Mouse (Mus musculus) myocyte (in vitro differentiated cells): ENCODE measurements around the gene Syngr2.
"Not testable (repeated sequence)": the region's sequence is repeated elsewhere in the genome, so short reads cannot be mapped to it uniquely, and the experiment has no call there.

Source experiments
- CEBPB ChIP-seq: IDR thresholded peaks from 2 replicates; pipeline ENCODE4 v1.6.1; 2011; ENCODE audit warnings: mild to moderate bottlenecking, moderate library complexity; ENCODE audit not compliant: poor library complexity, insufficient read depth, severe bottlenecking
- E2F4 ChIP-seq: IDR thresholded peaks from one replicate; pipeline ENCODE4 v1.6.1; 2011; ENCODE audit warnings: mild to moderate bottlenecking, control low read depth, moderate library complexity; ENCODE audit not compliant: insufficient read depth
- MAX ChIP-seq: IDR thresholded peaks from one replicate; pipeline ENCODE4 v1.6.1; 2011; ENCODE audit warnings: low read depth, mild to moderate bottlenecking, control low read depth
- MYOD1 ChIP-seq, 3 experiments: IDR thresholded peaks; one replicate each; pipeline ENCODE4 v1.6.1; 2011; ENCODE audit warnings: control low read depth in 2 of 3, low read depth in 2 of 3, mild to moderate bottlenecking in 2 of 3, moderate library complexity in 1 of 3; ENCODE audit not compliant: insufficient read length in 2 of 3, control insufficient read depth in 1 of 3
- POLR2A ChIP-seq: IDR thresholded peaks from one replicate; pipeline ENCODE4 v1.6.1; 2011; ENCODE audit warnings: low read depth, mild to moderate bottlenecking, control low read depth, moderate library complexity; ENCODE audit not compliant: insufficient read length
- POLR2AphosphoS2 ChIP-seq: IDR thresholded peaks from one replicate; pipeline ENCODE4 v1.6.1; 2011; ENCODE audit warnings: low read depth, control low read depth; ENCODE audit not compliant: insufficient read length
- TCF12 ChIP-seq: IDR thresholded peaks from one replicate; pipeline ENCODE4 v1.6.1; 2011; ENCODE audit warnings: mild to moderate bottlenecking, control low read depth; ENCODE audit not compliant: poor library complexity, insufficient read depth, severe bottlenecking
- USF1 ChIP-seq: IDR thresholded peaks from one replicate; pipeline ENCODE4 v1.6.1; 2011; ENCODE audit warnings: low read depth, mild to moderate bottlenecking, control low read depth, moderate library complexity

DNA sequence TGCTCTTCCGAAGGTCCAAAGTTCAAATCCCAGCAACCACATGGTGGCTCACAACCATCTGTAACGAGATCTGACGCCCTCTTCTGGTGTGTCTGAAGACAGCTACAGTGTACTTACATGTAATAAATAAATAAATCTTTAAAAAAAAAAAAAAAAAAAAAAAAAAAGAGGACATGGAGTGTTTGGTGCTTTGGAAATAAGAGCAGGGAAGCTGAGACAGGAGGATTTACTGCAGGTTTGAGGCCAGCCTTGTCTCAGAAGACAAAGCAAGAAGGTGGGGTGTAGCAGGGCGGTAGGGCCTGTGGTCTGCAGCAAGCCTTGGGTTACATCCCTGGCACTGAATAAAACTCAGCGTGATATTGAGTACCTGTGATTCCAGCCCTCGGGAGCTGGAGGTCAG is 24.0 kb downstream of the Syngr2 start:
- TF ChIP-seq POLR2A; USF1; CEBPB; MYOD1 (IDR thresholded peaks at IDR 0.05; ENCODE audit: control insufficient read depth in 1 of 3, insufficient read length in 2 of 3, low read depth in 2 of 3); MAX; E2F4; TCF12; POLR2AphosphoS2: not testable (repeated sequence)
